ENCODE assay signal across 8 mouse cellular contexts in genomic region chr7:68282304-68283132, GRCm38 (mm10). TPM values are rescaled to one million over a fixed set of nuclear protein-coding genes. Genes with fewer than 3 reads are reported as not detected.
A peak's percentile ranks its signal among the peaks of the same experiment; 100 is the strongest.
DNase-seq lines count a peak whose midpoint lies in the region; ATAC-seq lines count a peak whose summit lies in the region.
"Had no signal": no experiment of that assay in that cellular context is flagged by ENCODE, and none has a peak within 500 bp of the region (broad histone marks: within the 10 kb centered on the region; RNA-seq: fewer than 3 reads in every experiment).

No protein-coding gene starts in this region.

- peak; percentile 90 for DNase-seq in A20 (ENCODE audit: low read depth, low spot score)
- peak; percentile 80 for DNase-seq in CD4-positive helper T cell, adult 2 months (ENCODE audit: low read depth, low spot score)
- DNase-seq in urinary bladder, postnatal 10 days (ENCODE audit: low spot score) = no peak
- no peak for DNase-seq in urinary bladder, adult 18-20 months (ENCODE audit: low spot score in 2 of 2)
- no peak for DNase-seq in heart, postnatal 10 days
- DNase-seq: liver, embryonic 13.5 days had no signal

- ATAC-seq in hematopoietic stem cell, adult 5-6 weeks (replicated peaks in 1 of 2; ENCODE audit: insufficient read depth in 1 of 2, low FRiP score in 2 of 2, low TSS enrichment in 1 of 2, low read depth in 1 of 2, poor library complexity in 2 of 2, severe bottlenecking in 2 of 2) = peak; percentile 78
- peak; percentile 57; the same call in 1 of the 2 replicates for ATAC-seq in megakaryocyte-erythroid progenitor cell, adult 5-6 weeks (replicated peaks; ENCODE audit: low FRiP score, low TSS enrichment, poor library complexity, severe bottlenecking)

- intact Hi-C loops in heart, postnatal 10 days (cut with DNase I) = no loop called here

RNA-seq across cellular contexts. Expression of gene Fam169b, which starts 8.9 kb away (rescaled TPM):
- total RNA-seq in hematopoietic stem cell, adult 5-6 weeks (2017) = 1.8 and 3.6 TPM in 2 replicates
- 0.87 and 1.9 TPM in 2 replicates for total RNA-seq in megakaryocyte-erythroid progenitor cell, adult 5-6 weeks (2014; fragmentation: Nextera tagmentation)
- total RNA-seq in megakaryocyte-erythroid progenitor cell, adult 5-6 weeks (2017) = 0.23 TPM in 1 of 2 replicates, not detected in the other
- under 1 TPM; 0.17 to 0.55 TPM for total RNA-seq in heart, postnatal 10 days (2021)

RNA-seq across cellular contexts. Expression of gene Pgpep1l, which starts 18.5 kb away (rescaled TPM):
- not detected in 2 replicates for total RNA-seq in hematopoietic stem cell, adult 5-6 weeks (2017)
- total RNA-seq in megakaryocyte-erythroid progenitor cell, adult 5-6 weeks (2014; fragmentation: Nextera tagmentation) = not detected in 2 replicates
- not detected in 2 replicates for total RNA-seq in megakaryocyte-erythroid progenitor cell, adult 5-6 weeks (2017)
- not detected for total RNA-seq in heart, postnatal 10 days (2021)

Comparison
In these comparisons a context has a peak if more than half of its experiments do, and no peak if none do; other contexts are left out.
1. DNase-seq: peak in A20 (single experiment) and CD4-positive helper T cell, adult 2 months (single experiment); none in urinary bladder, postnatal 10 days (single experiment), urinary bladder, adult 18-20 months (0 of 2) and heart, postnatal 10 days (0 of 2).